Mouse (Mus musculus): ENCODE measurements around the gene Hoga1. TPM values are rescaled to one million over a fixed set of nuclear protein-coding genes. Genes with fewer than 3 reads are reported as not detected.
A peak's percentile ranks its signal among the peaks of the same experiment; 100 is the strongest.
"Not testable (repeated sequence)": the region's sequence is repeated elsewhere in the genome, so short reads cannot be mapped to it uniquely, and the experiment has no call there.

The Hoga1 gene
- total RNA-seq, 1 experiment, result 0.89 TPM

DNA sequence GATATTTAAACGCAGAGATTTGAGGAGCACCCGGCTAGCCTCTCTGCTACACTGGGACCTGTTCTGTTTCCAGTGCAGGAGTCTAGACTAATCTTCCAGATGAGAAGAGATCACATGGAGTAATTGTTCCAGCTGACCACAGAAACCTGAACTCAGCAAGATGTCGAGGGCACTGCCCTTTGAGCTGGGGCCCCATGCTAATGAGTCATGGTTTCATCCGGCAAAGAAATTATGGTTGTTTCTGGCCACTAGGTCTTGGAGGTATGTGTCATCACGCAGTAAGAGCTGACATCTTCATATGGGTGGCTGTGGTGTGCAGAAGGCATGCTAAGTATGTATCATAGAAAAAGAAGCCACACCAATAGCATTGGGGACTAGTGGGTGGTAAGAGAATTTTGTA is 34.5 kb downstream of the Hoga1 start:
- TF ChIP-seq MAFK (IDR thresholded peaks at IDR 0.05; ENCODE audit: insufficient read depth, low read depth, low read length) (no peak), HCFC1 (IDR thresholded peaks at IDR 0.05; ENCODE audit: borderline replicate concordance, insufficient read depth, low read length) (no peak), CHD2 (IDR thresholded peaks at IDR 0.05; ENCODE audit: low read depth, low read length) (no peak), ZNF384 (IDR thresholded peaks at IDR 0.05; ENCODE audit: low read depth, low read length) (no peak), ZC3H11A (IDR thresholded peaks at IDR 0.05; ENCODE audit: borderline replicate concordance, low read depth, low read length) (no peak)
- in situ Hi-C loops (cut with MboI; ENCODE audit: low sequenced_read_pairs in 2 of 2, unreplicated experiment in 2 of 2), result no loop called here
- no peaks in the 10 kb centered on the region for H3K9me3 ChIP-seq (ENCODE audit: control insufficient read depth, insufficient read depth, low read depth, low read length)
- H3K36me3 ChIP-seq (ENCODE audit: control insufficient read depth, insufficient read depth, low read length, poor library complexity, severe bottlenecking), result no peaks in the 10 kb centered on the region
- no peak overlapping the region for H3K9ac ChIP-seq (ENCODE audit: insufficient read depth, low read depth, low read length, poor library complexity, severe bottlenecking)
- H3K27ac ChIP-seq (ENCODE audit: insufficient read depth, low read depth, low read length, poor library complexity, severe bottlenecking), result no peak overlapping the region
- no peaks in the 10 kb centered on the region; a peak in 1 of 4 replicates for H3K4me1 ChIP-seq (ENCODE audit: control insufficient read depth in 2 of 2, insufficient read depth in 2 of 2, low read length in 2 of 2, poor library complexity in 1 of 2)
- no peak for DNase-seq (ENCODE audit: low read depth, low spot score)
- H3K4me3 ChIP-seq (ENCODE audit: insufficient read depth in 1 of 2, low read depth in 1 of 2, low read length in 2 of 2, poor library complexity in 1 of 2, severe bottlenecking in 1 of 2), result no peak overlapping the region

DNA sequence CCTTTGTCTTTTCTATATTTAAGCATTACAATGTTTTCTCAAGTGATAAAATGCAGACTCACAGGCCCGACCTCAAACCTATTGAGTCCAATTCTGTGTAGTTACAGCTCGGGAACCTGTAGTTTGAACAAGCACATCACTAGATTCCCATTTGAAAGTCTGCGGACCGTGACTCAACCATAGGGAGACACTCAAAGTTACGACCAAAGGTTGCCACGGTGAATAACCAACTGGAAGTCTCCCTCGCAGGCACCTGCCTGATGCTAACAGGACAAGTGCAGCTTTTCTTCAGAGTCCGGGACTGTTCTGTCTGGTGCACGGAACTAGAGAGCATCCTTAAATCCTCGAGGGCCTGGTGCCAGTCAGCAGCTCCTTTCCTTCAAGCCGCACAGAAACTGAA is 35.1 kb downstream of the Hoga1 start:
- Histone ChIP-seq H3K4me1 (ENCODE audit: control insufficient read depth in 2 of 2, insufficient read depth in 2 of 2, low read length in 2 of 2, poor library complexity in 1 of 2) (no peaks in the 10 kb centered on the region; a peak in 1 of 4 replicates), H3K36me3 (ENCODE audit: control insufficient read depth, insufficient read depth, low read length, poor library complexity, severe bottlenecking) (no peaks in the 10 kb centered on the region), H3K4me3 (ENCODE audit: insufficient read depth in 1 of 2, low read depth in 1 of 2, low read length in 2 of 2, poor library complexity in 1 of 2, severe bottlenecking in 1 of 2) (no peak overlapping the region), H3K9me3 (ENCODE audit: control insufficient read depth, insufficient read depth, low read depth, low read length) (no peaks in the 10 kb centered on the region), H3K27ac (ENCODE audit: insufficient read depth, low read depth, low read length, poor library complexity, severe bottlenecking) (no peak overlapping the region), H3K9ac (ENCODE audit: insufficient read depth, low read depth, low read length, poor library complexity, severe bottlenecking) (no peak overlapping the region)
- TF ChIP-seq CHD2 (IDR thresholded peaks at IDR 0.05; ENCODE audit: low read depth, low read length) (no peak), ZNF384 (IDR thresholded peaks at IDR 0.05; ENCODE audit: low read depth, low read length) (no peak), MAFK (IDR thresholded peaks at IDR 0.05; ENCODE audit: insufficient read depth, low read depth, low read length) (no peak), HCFC1 (IDR thresholded peaks at IDR 0.05; ENCODE audit: borderline replicate concordance, insufficient read depth, low read length) (no peak), ZC3H11A (IDR thresholded peaks at IDR 0.05; ENCODE audit: borderline replicate concordance, low read depth, low read length) (no peak)
- DNase-seq (ENCODE audit: low read depth, low spot score), result no peak
- in situ Hi-C loops (cut with MboI; ENCODE audit: low sequenced_read_pairs in 2 of 2, unreplicated experiment in 2 of 2), result no loop called here

DNA sequence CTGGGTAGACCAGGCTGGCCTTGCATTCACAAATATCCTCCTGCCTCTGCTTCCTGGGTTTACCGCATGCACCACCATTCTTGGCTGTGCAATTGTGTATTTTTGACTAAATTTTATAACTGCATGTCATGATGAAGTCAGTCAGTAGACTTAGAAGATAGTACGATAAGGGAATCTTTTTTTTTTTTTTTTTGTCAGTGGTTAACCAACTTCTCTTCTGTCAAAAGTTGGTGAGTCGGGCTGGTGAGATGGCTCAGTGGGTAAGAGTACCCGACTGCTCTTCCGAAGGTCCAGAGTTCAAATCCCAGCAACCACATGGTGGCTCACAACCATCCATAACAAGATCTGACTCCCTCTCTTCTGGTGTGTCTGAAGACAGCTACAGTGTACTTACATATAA is 36.2 kb downstream of the Hoga1 start:
- in situ Hi-C loops (cut with MboI; ENCODE audit: low sequenced_read_pairs in 2 of 2, unreplicated experiment in 2 of 2); DNase-seq (ENCODE audit: low read depth, low spot score); H3K9me3 ChIP-seq (ENCODE audit: control insufficient read depth, insufficient read depth, low read depth, low read length): not testable (repeated sequence)

DNA sequence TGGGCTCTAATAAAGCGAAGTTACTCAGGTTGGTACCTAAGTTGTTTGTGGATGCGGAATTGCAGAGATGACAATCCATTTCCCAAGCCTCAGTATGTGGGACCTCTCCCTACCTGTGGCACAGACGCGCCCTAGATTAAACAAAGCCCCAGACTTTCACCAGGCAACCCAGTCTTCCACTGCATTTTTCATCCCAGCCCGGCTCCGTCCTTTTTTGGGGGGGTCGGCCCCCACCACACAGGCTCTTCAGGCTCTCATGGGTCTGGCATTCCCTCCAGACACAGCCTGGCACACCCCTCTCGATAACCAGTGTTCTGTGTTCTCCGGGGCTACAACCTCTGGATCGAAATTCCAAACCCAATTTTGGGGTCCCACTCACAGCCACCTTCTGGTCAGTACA is 40.3 kb downstream of the Hoga1 start:
- DNase-seq (ENCODE audit: low read depth, low spot score), result no peak
- H3K27ac ChIP-seq (ENCODE audit: insufficient read depth, low read depth, low read length, poor library complexity, severe bottlenecking), result no peak overlapping the region
- TF ChIP-seq ZC3H11A (IDR thresholded peaks at IDR 0.05; ENCODE audit: borderline replicate concordance, low read depth, low read length) (no peak), MAFK (IDR thresholded peaks at IDR 0.05; ENCODE audit: insufficient read depth, low read depth, low read length) (no peak), CHD2 (IDR thresholded peaks at IDR 0.05; ENCODE audit: low read depth, low read length) (no peak), HCFC1 (IDR thresholded peaks at IDR 0.05; ENCODE audit: borderline replicate concordance, insufficient read depth, low read length) (no peak), ZNF384 (IDR thresholded peaks at IDR 0.05; ENCODE audit: low read depth, low read length) (no peak)
- in situ Hi-C loops (cut with MboI; ENCODE audit: low sequenced_read_pairs in 2 of 2, unreplicated experiment in 2 of 2), result no loop called here
- peak overlapping the region; percentile 82 to 84 for H3K4me3 ChIP-seq (ENCODE audit: insufficient read depth in 1 of 2, low read depth in 1 of 2, low read length in 2 of 2, poor library complexity in 1 of 2, severe bottlenecking in 1 of 2)
- peak overlapping the region; percentile 81 for H3K9ac ChIP-seq (ENCODE audit: insufficient read depth, low read depth, low read length, poor library complexity, severe bottlenecking)
- no peaks in the 10 kb centered on the region for H3K4me1 ChIP-seq (ENCODE audit: control insufficient read depth in 2 of 2, insufficient read depth in 2 of 2, low read length in 2 of 2, poor library complexity in 1 of 2)
- no peaks in the 10 kb centered on the region for H3K9me3 ChIP-seq (ENCODE audit: control insufficient read depth, insufficient read depth, low read depth, low read length)
- H3K36me3 ChIP-seq (ENCODE audit: control insufficient read depth, insufficient read depth, low read length, poor library complexity, severe bottlenecking), result no peaks in the 10 kb centered on the region

More for the DNA sequence above, 36.2 kb downstream of the Hoga1 start:
- H3K4me1 ChIP-seq (ENCODE audit: control insufficient read depth in 2 of 2, insufficient read depth in 2 of 2, low read length in 2 of 2, poor library complexity in 1 of 2); H3K9ac ChIP-seq (ENCODE audit: insufficient read depth, low read depth, low read length, poor library complexity, severe bottlenecking); H3K4me3 ChIP-seq (ENCODE audit: insufficient read depth in 1 of 2, low read depth in 1 of 2, low read length in 2 of 2, poor library complexity in 1 of 2, severe bottlenecking in 1 of 2); H3K27ac ChIP-seq (ENCODE audit: insufficient read depth, low read depth, low read length, poor library complexity, severe bottlenecking); H3K36me3 ChIP-seq (ENCODE audit: control insufficient read depth, insufficient read depth, low read length, poor library complexity, severe bottlenecking): not testable (repeated sequence)

DNA sequence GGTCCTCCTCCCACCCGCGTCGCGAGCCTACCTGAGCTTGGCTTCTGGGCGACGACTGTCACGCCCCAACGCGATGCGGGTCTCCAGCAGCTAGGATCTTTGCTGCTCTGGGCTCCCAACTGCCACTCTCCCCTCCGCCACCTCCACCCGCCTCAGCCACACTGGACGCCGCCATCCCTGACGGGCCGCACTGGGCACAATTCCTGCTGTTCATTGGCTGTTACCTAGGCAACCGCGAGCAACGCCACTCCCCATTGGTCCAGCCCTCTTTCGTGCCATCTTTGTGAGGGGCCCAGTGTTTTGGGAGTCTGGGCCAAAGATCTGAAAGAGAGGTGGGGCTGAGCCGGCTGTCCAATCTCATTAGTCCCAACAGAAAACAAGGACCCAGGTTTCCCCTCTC is 40.8 kb downstream of the Hoga1 start, which contains the start of gene Morn4:
Gene Morn4 (minus strand): TSS at position 192 of the 400 bp plus-strand sequence.
- Histone ChIP-seq H3K27ac (ENCODE audit: insufficient read depth, low read depth, low read length, poor library complexity, severe bottlenecking) (no peak within 1 kb of the TSS), H3K4me1 (ENCODE audit: control insufficient read depth in 2 of 2, insufficient read depth in 2 of 2, low read length in 2 of 2, poor library complexity in 1 of 2) (no peaks in the 10 kb centered on the region), H3K9me3 (ENCODE audit: control insufficient read depth, insufficient read depth, low read depth, low read length) (no peaks in the 10 kb centered on the region), H3K4me3 (ENCODE audit: insufficient read depth in 1 of 2, low read depth in 1 of 2, low read length in 2 of 2, poor library complexity in 1 of 2, severe bottlenecking in 1 of 2) (peak within 1 kb of the TSS; percentile 82 to 84), H3K9ac (ENCODE audit: insufficient read depth, low read depth, low read length, poor library complexity, severe bottlenecking) (peak within 1 kb of the TSS; percentile 81), H3K36me3 (ENCODE audit: control insufficient read depth, insufficient read depth, low read length, poor library complexity, severe bottlenecking) (no peaks in the 10 kb centered on the region)
- in situ Hi-C loops (cut with MboI; ENCODE audit: low sequenced_read_pairs in 2 of 2, unreplicated experiment in 2 of 2), result no loop called here
- DNase-seq (ENCODE audit: low read depth, low spot score), result peak; percentile 89
- TF ChIP-seq ZNF384 (IDR thresholded peaks at IDR 0.05; ENCODE audit: low read depth, low read length) (no peak), MAFK (IDR thresholded peaks at IDR 0.05; ENCODE audit: insufficient read depth, low read depth, low read length) (no peak), ZC3H11A (IDR thresholded peaks at IDR 0.05; ENCODE audit: borderline replicate concordance, low read depth, low read length) (no peak), CHD2 (IDR thresholded peaks at IDR 0.05; ENCODE audit: low read depth, low read length) (peak; percentile 71), HCFC1 (IDR thresholded peaks at IDR 0.05; ENCODE audit: borderline replicate concordance, insufficient read depth, low read length) (peak; percentile 60; the same call in 1 of the 2 replicates)
